Mouse (Mus musculus): ENCODE measurements around the gene Spata31d1a. TPM values are rescaled to one million over a fixed set of nuclear protein-coding genes. Genes with fewer than 3 reads are reported as not detected.
A peak's percentile ranks its signal among the peaks of the same experiment; 100 is the strongest.
"Not testable (repeated sequence)": the region's sequence is repeated elsewhere in the genome, so short reads cannot be mapped to it uniquely, and the experiment has no call there.

Gene Spata31d1a
- total and polyA plus RNA-seq, 3 experiments, result 0.19 TPM; not detected in 2

- H3K4me2 ChIP-seq (ENCODE audit: insufficient read depth, low read depth, poor library complexity, severe bottlenecking), result peak overlapping the region; percentile 41
- peak; percentile 20 for DNase-seq (ENCODE audit: extremely low read depth)
- H3K4me3 ChIP-seq (replicated peaks in 1 of 3; ENCODE audit: low read depth in 2 of 3, low read length in 2 of 3, poor library complexity in 1 of 3); H3K79me2 ChIP-seq (replicated peaks; ENCODE audit: control insufficient read depth, extremely low read depth, insufficient read depth, poor library complexity, severe bottlenecking); dilution Hi-C loops (cut with MboI; ENCODE audit: extremely low pct_ligation_motif_present, extremely low pct_unique_long_range_greater_than_20kb, low sequenced_read_pairs); H3K36me3 ChIP-seq (replicated peaks in 1 of 2; ENCODE audit: control insufficient read depth in 1 of 2, insufficient read depth in 1 of 2, low read length in 1 of 2); H3K27me3 ChIP-seq (replicated peaks); in situ Hi-C loops (cut with MboI; ENCODE audit: low pct_ligation_motif_present, low pct_unique_long_range_greater_than_20kb, low sequenced_read_pairs); H3K9me3 ChIP-seq (replicated peaks; ENCODE audit: low read length); H3K27ac ChIP-seq (ENCODE audit: insufficient read depth, low read depth); H3K9ac ChIP-seq (ENCODE audit: insufficient read depth, low read depth): not testable (repeated sequence)
- TF ChIP-seq BHLHE40 (IDR thresholded peaks at IDR 0.05; ENCODE audit: low read depth, low read length), result 0 out of 2 replicates have a peak, but pooled peaks have one; percentile 34
- 0 out of 2 replicates have a peak, but pooled peaks have one; percentile 24 for TF ChIP-seq EP300 (IDR thresholded peaks at IDR 0.05; ENCODE audit: low read length)
- peaks cover 11 to 25% of the 10 kb centered on the region in 2 experiments for H3K4me1 ChIP-seq (ENCODE audit: control insufficient read depth in 1 of 2, insufficient read depth in 2 of 2)
Measured at GRCm38 (mm10) chr13:59718857-59719440, 8.8 kb upstream of the Spata31d1a start.

GRCm38 (mm10) chr13:59713710-59714109 lies 3.6 kb upstream of the Spata31d1a start:
- H3K27me3 ChIP-seq (replicated peaks), result peaks cover 4% of the 10 kb centered on the region
- H3K4me1 ChIP-seq (ENCODE audit: control insufficient read depth in 1 of 2, insufficient read depth in 2 of 2), result peaks cover 15 to 27% of the 10 kb centered on the region in 2 experiments
- dilution Hi-C loops (cut with MboI; ENCODE audit: extremely low pct_ligation_motif_present, extremely low pct_unique_long_range_greater_than_20kb, low sequenced_read_pairs), result no loop called here
- no peak overlapping the region for H3K27ac ChIP-seq (ENCODE audit: insufficient read depth, low read depth)
- peak overlapping the region; percentile 64 for H3K4me2 ChIP-seq (ENCODE audit: insufficient read depth, low read depth, poor library complexity, severe bottlenecking)
- DNase-seq (ENCODE audit: extremely low read depth), result peak; percentile 92
- in situ Hi-C loops (cut with MboI; ENCODE audit: low pct_ligation_motif_present, low pct_unique_long_range_greater_than_20kb, low sequenced_read_pairs), result no loop called here
- H3K36me3 ChIP-seq (replicated peaks in 1 of 2; ENCODE audit: control insufficient read depth in 1 of 2, insufficient read depth in 1 of 2, low read length in 1 of 2), result no peaks in the 10 kb centered on the region
- no peak overlapping the region for H3K9ac ChIP-seq (ENCODE audit: insufficient read depth, low read depth)
- no peaks in the 10 kb centered on the region for H3K9me3 ChIP-seq (replicated peaks; ENCODE audit: low read length)
- H3K4me3 ChIP-seq (replicated peaks in 1 of 3; ENCODE audit: low read depth in 2 of 3, low read length in 2 of 3, poor library complexity in 1 of 3), result no peak overlapping the region
- peak; percentile 64 for TF ChIP-seq ETS1 (conservative IDR thresholded peaks at IDR 0.05; ENCODE audit: low read depth, low read length)
- TF ChIP-seq NRF1 (IDR thresholded peaks at IDR 0.05; ENCODE audit: low read depth, low read length), result 0 out of 2 replicates have a peak, but pooled peaks have one; percentile 5
- no peak for TF ChIP-seq HCFC1 (IDR thresholded peaks at IDR 0.05; ENCODE audit: low read depth, low read length)
- TF ChIP-seq IRF4 (IDR thresholded peaks at IDR 0.05; ENCODE audit: low read depth, low read length), result peak; percentile 74
- TF ChIP-seq JUN (IDR thresholded peaks at IDR 0.05; ENCODE audit: insufficient read depth, low read depth, low read length), result no peak
- TF ChIP-seq TCF12 (IDR thresholded peaks at IDR 0.05; ENCODE audit: low read depth, low read length), result peak; percentile 53; the same call in 1 of the 2 replicates
- peak; percentile 33; the same call in 1 of the 2 replicates for TF ChIP-seq MYC (IDR thresholded peaks at IDR 0.05; ENCODE audit: low read depth, low read length)
- TF ChIP-seq MAFK (IDR thresholded peaks at IDR 0.05; ENCODE audit: insufficient replicate concordance, low read length), result no peak
- peak; percentile 81 for TF ChIP-seq EP300 (IDR thresholded peaks at IDR 0.05; ENCODE audit: low read length)
- peak; percentile 75 for TF ChIP-seq ELF1 (IDR thresholded peaks at IDR 0.05; ENCODE audit: low read depth, low read length)
- TF ChIP-seq POLR2A (IDR thresholded peaks at IDR 0.05; ENCODE audit: low read depth, low read length), result no peak
- no peak for TF ChIP-seq CTCF (conservative IDR thresholded peaks at IDR 0.05 in 1 of 2, IDR thresholded peaks at IDR 0.05 in 1 of 2; ENCODE audit: low read depth in 2 of 2, low read length in 2 of 2)
- 0 out of 2 replicates have a peak, but pooled peaks have one; percentile 37 for TF ChIP-seq TBP (conservative IDR thresholded peaks at IDR 0.05; ENCODE audit: low read depth, low read length)
- peak; percentile 59; the same call in 1 of the 2 replicates for TF ChIP-seq MEF2A (IDR thresholded peaks at IDR 0.05; ENCODE audit: borderline replicate concordance, low read depth, low read length)
- H3K79me2 ChIP-seq (replicated peaks; ENCODE audit: control insufficient read depth, extremely low read depth, insufficient read depth, poor library complexity, severe bottlenecking), result no peaks in the 10 kb centered on the region

GRCm38 (mm10) chr13:59711984-59712383 lies 1.9 kb upstream of the Spata31d1a start, which contains the start of gene Spata31d1b:
Gene Spata31d1b (plus strand): TSS chr13:59712284.
- H3K4me3 ChIP-seq (replicated peaks in 1 of 3; ENCODE audit: low read depth in 2 of 3, low read length in 2 of 3, poor library complexity in 1 of 3); H3K27ac ChIP-seq (ENCODE audit: insufficient read depth, low read depth); H3K36me3 ChIP-seq (replicated peaks in 1 of 2; ENCODE audit: control insufficient read depth in 1 of 2, insufficient read depth in 1 of 2, low read length in 1 of 2); dilution Hi-C loops (cut with MboI; ENCODE audit: extremely low pct_ligation_motif_present, extremely low pct_unique_long_range_greater_than_20kb, low sequenced_read_pairs); H3K9me3 ChIP-seq (replicated peaks; ENCODE audit: low read length); H3K4me2 ChIP-seq (ENCODE audit: insufficient read depth, low read depth, poor library complexity, severe bottlenecking); DNase-seq (ENCODE audit: extremely low read depth); H3K9ac ChIP-seq (ENCODE audit: insufficient read depth, low read depth); H3K27me3 ChIP-seq (replicated peaks); H3K79me2 ChIP-seq (replicated peaks; ENCODE audit: control insufficient read depth, extremely low read depth, insufficient read depth, poor library complexity, severe bottlenecking); in situ Hi-C loops (cut with MboI; ENCODE audit: low pct_ligation_motif_present, low pct_unique_long_range_greater_than_20kb, low sequenced_read_pairs): not testable (repeated sequence)
- H3K4me1 ChIP-seq (ENCODE audit: control insufficient read depth in 1 of 2, insufficient read depth in 2 of 2), result peaks cover 15 to 25% of the 10 kb centered on the region in 2 experiments

All from CH12.LX (cell line).